Mouse (Mus musculus) lung, postnatal 14 days (tissue): ENCODE results near the gene Mptx2.
"Not testable (repeated sequence)": the region's sequence is repeated elsewhere in the genome, so short reads cannot be mapped to it uniquely, and the experiment has no call there.

Source experiments
- DNase-seq: peaks from one replicate; pipeline ENCODE4 v3.0.0; 2021

The Mptx2 gene

DNA sequence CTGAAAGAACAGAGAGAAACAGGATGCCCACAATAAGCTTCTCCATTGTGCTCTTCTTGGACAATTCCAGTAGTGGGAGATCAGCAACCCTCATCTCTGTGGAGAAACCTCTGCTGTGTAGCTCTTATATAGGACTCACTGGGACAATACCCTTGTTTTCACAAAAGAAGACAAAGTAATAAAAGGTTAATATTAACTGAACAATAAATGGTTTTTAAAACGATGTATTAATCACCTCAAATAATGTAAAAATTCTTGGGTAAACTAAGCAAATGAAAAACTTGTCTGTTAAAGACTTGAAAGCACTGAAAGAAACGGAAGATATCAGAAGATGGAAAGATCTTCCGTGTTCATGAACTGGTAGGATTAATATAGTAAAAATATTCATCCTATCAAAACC lies at the start of gene Mptx2:
Gene Mptx2 (minus strand): TSS at position 101 of the 400 bp plus-strand sequence.
- no peak for DNase-seq

DNA sequence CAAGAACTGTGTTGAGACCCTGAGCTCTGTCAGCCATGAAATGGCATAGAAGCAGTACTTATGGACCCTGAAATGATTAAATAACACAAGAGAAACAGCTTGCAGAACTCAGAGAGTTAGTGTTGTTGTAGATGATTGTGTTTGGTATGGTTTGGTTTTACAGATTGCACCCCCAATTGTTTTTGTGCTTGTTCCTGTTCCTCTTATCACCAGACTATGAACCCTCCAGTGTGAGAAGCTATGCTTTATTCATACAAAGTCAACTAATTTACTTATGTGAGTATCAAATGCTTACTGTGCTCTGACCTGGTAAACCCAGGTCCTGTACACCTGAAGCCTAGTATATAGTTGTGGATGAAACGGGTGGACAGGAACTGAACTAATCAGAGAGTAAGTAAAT lies 49.0 kb upstream of the Mptx2 start:
- DNase-seq, result no peak

DNA sequence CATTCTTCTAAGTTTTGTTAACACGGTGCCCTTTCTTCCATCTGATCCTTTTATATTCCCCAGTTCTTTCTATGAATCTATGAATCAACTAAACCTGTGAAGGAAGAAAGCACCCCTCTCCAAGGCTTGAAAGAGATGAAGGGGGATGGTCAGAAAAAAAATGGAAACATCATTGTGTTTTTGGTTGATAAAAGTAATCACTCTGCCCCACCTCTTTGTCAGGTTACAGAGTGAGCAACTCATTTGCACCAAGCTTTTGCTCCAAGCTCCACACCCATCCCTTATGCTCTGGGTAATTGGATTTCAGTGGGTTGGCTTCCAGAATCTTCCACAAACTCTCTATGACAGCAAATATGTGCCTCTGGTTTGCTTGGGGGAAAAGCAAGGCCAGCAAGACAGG lies 47.8 kb upstream of the Mptx2 start:
- DNase-seq, result no peak

DNA sequence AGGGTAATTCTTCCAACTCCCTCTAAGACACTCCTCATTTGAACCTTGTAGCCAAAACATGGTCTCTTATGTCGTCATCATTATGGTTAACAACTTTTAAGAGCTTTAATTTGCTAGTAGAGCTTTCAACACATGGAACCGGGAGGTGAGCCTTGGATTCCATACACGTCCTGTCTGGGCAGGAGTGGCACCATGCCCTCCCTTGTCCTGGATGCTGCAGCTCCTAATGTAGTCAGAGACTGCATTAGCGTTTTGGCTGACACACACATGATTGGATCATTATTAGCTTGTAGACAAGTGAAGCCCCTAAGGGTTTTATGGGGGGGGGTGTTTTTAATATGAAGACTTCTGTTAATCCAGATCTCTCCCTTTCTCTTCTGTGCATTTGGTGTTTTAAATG lies 47.4 kb upstream of the Mptx2 start:
- DNase-seq, result no peak

DNA sequence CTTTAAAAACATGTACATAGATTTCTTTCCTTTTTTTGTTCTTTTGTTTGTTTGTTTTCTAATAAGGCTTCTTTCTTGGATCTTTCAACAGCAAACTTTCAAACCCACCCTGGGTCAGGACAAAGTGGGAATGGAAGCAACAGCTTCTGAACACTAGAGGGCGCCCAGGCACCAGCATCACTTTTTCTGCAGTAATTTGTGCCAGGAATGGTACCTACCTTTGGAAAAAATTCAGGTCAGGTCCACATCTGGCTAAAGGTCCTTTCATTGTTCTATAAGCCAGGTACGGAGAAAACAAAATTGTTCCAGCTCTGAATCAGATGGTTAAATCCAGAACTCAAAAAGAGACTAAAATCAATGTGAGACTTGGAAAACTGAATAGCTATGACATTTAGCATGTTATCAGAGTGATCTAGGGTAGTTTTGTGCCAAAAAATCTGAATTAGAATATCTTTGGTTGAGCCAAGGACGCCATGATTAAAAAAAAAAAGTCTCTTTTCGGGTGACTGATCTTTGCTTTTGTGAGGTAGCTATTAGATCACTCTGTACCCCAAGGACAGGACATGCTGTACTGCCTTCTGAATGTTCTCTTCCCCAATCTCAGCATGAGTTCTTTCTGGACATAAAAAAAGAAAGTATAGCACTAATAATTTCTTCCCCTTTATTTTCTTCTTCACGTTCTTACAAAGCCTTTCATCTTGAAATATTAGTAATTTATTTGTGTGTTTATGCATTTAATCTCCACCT lies 46.4 kb upstream of the Mptx2 start:
- DNase-seq, result peak; percentile 36

DNA sequence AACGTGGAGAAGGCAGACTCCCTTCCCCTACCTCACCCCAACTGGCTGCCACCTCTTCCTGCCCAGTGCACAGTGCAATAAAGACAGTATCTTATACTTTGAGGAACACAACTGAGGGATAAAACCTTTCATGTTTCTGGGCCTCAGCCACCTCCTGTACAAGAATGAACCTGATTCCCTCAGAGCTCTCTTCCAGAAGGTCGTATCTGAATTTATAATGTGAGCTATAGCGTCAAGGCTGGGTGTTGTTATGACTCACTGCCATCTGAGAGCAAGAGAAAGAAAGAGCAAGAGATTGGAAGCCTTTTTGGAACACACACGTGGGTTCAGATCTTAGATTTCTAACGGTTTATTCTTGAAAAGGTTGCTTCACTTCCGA lies 44.7 kb upstream of the Mptx2 start:
- no peak for DNase-seq

DNA sequence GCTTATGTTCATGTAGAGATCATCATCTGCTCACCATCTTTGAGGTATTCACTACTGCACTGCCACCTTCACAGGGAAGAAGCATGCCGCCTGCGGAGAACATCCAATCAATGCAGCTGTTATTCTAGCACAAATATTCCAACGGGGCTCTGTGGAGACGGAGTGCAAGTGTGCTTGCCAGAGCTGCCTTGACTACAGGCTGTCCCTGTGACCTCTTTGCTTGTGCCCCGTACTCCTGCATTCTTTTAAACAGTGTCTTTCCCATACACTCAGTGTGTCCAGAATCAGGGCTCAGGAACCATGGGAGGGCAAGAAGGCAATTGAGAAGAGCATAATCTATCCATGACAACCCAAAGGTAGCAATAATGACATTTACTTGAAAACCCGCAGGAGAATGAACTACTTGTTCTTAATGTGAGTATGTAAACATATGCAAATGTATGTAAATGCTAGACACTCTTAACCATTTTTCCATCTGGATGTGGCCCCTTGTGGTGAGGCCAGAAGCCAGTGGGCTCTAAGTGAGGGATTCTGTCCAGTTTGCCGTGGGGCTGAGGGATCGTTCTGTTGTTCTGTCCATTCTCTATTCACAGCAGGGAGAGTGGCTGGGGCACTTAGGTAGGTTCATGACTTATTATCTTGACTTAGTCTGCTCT lies 44.1 kb upstream of the Mptx2 start:
- DNase-seq, result no peak

DNA sequence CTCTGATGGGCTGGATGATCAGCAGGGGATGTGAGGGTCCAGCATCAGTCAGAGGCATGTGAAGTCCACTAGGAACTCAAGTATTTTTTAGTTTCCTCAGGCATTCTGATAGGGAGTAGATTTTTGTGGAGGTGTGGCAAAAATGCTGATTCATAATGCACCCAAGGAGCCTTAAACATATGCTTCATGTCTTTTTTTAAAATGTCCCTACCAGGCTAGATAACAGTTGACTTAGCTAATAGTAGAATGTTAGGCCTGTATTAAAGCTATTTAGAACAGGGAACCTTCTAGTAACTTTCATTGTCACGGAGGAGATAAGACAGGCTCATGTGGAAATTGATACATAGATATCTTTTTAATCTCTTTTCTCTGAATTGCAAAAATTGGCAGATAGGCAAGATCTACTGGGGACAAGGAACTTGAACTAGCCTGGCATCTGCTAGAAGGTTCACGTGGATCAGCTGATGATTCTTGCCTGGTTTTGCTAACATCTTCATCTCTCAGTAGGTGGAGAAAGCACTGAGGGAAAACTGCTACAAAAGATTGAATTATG lies 40.4 kb upstream of the Mptx2 start:
- DNase-seq, result no peak

DNA sequence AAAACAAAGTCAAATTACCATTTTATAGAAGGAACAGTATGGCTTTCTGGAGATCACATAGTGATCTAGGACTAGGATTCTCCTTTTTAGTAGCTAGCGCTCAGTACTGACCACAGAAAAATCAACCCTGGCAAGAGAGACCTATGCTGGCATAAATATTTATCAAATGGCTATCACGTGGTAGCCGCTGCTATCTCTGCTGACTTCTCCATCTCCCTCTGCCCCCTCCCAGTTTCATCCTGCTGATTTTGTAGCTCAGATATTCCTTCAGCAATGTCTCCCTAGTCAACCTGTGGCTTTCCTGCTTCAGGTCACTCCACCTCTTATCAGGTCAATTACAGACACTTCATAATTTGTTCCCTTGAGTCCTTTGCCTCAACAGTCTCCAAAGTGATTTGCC lies 38.1 kb upstream of the Mptx2 start:
- DNase-seq, result no peak

DNA sequence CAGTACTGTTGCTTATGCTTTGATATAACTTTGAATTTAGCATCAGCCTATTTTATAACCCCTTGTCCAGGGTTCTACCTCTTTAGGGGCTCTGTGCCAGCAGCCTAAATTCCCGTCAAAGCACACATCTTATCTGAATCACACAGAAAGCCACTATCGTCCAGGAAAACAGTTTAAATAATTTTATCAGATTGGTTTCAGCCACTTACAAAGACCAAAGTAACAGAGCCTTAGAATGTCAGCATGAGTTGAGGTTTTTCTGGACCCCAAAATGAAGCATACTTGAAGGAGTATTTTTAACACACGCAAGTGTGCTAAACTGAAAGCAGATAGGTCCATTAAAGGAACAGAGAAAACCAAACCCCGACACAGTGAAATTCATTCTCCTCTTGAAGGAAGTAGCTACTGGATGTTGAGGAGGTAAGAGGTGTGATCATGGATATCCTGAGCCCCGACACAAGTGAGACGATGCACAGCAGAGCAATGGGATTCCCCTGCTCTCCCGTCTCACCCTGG lies 36.0 kb upstream of the Mptx2 start:
- DNase-seq, result not testable (repeated sequence)

DNA sequence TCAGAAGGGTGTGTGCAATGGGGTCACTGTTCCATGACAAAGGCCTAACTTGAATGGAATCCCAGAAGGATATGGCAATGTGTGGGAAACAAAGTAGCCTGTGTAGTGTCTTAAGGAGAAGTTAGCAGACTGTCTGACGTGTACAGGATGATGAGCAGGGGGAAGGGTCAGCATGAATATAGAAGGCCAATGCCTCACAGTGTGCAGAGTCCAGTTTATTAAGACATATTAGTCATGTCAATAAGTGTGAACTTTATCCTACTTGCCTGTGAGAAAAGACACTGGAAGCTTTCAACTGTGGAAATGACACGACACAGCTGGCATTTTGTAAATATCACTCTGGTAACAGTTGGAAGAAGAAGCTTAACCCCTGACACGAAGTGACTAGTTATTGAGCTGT lies 25.2 kb upstream of the Mptx2 start:
- DNase-seq, result not testable (repeated sequence)

DNA sequence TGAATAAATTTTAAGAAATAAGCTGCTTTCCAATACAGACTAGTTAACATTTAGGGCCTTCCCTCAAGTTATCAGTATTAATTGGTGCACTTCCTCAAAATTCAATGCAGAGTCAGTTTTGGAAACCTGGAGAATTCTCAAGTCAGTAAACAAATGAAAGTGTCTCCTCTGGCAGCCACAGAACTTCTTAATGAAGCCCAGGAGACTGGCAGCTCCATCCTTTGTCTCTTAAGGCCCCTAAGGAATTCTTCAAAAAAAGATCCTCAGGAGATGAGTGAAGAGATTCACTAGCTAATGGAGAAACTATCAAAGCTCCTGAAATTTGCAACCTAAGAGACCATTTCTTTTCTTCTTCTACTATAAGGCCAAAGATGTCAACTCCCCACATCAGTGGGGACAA lies 11.9 kb downstream of the Mptx2 start, which contains the start of gene Olfr418:
Gene Olfr418 (plus strand): TSS at position 301 of the 400 bp plus-strand sequence.
- DNase-seq, result no peak

DNA sequence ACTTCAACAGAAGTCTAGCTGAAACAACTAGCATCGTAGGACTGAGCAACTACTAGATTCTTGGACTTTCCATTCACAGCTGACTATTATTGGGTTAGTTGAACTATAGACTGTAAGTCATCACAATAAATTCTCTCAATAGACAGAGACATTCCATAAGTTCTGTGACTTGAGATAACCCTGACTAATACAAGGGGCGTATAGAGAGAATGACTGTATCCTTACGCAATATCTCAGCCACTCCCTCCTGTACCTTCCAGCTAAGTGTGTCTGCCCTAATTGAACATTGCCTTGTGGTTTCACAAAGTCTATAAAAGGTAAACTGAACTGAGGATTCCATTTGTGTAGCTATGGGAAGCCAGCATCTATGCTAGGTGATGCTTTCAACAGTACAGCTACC lies 27.7 kb downstream of the Mptx2 start:
- no peak for DNase-seq

DNA sequence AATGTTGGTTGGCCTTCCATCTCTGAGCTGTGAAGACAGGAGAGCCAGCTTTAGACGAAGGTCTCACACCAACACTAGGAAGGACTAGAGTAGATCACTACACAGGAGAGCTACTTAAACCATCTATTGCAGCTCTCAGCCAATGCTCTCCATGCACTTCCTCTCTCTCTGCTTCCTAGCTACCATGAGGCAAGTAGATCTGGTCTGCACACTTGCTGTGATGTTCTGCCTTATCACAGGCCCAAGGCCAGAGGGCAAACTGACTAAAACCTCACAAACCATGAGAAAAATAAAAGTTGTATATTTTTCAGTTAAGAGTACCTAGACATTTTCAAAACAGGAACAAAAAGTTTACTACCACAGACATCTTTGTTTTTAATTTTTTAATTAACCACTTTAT lies 40.6 kb downstream of the Mptx2 start:
- DNase-seq, result not testable (repeated sequence)

DNA sequence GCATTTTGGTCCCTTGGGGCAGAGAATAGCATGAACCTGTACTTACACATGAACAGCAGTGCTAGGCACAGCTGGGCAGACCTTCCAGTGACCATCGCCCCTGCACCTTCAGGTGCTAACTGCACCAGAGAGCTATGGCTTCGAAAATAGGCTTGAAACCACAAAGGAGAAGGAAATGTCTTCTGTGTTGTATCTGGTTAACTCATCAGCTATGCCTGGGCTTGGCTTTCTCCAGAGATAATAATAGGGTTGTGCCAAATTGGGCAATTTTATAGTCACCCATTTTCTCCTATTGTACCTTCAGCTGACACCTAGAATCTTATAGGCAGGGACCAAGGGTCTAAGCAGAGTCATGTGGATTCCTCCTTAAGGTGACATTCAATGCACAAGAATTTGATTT lies 50.5 kb downstream of the Mptx2 start, which contains the start of gene Fcer1a:
Gene Fcer1a (minus strand): TSS at position 134 of the 400 bp plus-strand sequence.
- no peak for DNase-seq
